Mouse (Mus musculus): Measurements from ENCODE around the gene Egr2.

- TF ChIP-seq CTCF (IDR thresholded peaks at IDR 0.05; ENCODE audit: control insufficient read depth, insufficient read depth, insufficient read length) (no peak), MAX (IDR thresholded peaks at IDR 0.05) (no peak), MYOG (IDR thresholded peaks at IDR 0.05; ENCODE audit: control insufficient read depth, extremely low read depth, insufficient read length) (no peak)
Measured at GRCm38 (mm10) chr10:67518733-67519132, 16.5 kb upstream of the Egr2 start.
